Mouse (Mus musculus) heart, postnatal 0 days (tissue): Measurements from ENCODE around the gene Spata1. TPM values are rescaled to one million over a fixed set of nuclear protein-coding genes. Genes with fewer than 3 reads are reported as not detected.

Experiments
- ATAC-seq: fragments of 200-750 bp; cut with Nextera tagmentation; 2 replicates; pipeline ENCODE4 v1.8.0; 2017; ENCODE audit warnings: low read depth, moderate number of reproducible peaks, moderate library complexity; ENCODE audit not compliant: insufficient read depth
- DNase-seq: peaks from one replicate; pipeline ENCODE4 v3.0.0-alpha.2; 2016; ENCODE audit warnings: low spot score
- H3K27ac ChIP-seq: fragments of 300-500 bp; sonication (generic); 2 replicates; pipeline ENCODE4 v1.5.1; 2014; ENCODE audit warnings: low read depth, mild to moderate bottlenecking
- H3K27me3 ChIP-seq: fragments of 300-500 bp; sonication (generic); 2 replicates; pipeline ENCODE4 v1.6.1; 2014; ENCODE audit warnings: low read length, mixed read lengths; ENCODE audit not compliant: control insufficient read depth, insufficient read depth
- H3K36me3 ChIP-seq: fragments of 300-500 bp; sonication (generic); replicated peaks from 2 replicates; pipeline ENCODE4 v1.6.1; 2014; ENCODE audit warnings: low read length, mixed read lengths; ENCODE audit not compliant: control insufficient read depth, insufficient read depth
- H3K4me1 ChIP-seq: fragments of 300-500 bp; sonication (generic); 2 replicates; pipeline ENCODE4 v1.6.1; 2014; ENCODE audit warnings: antibody characterized with exemption; ENCODE audit not compliant: control insufficient read depth, insufficient read depth
- H3K4me2 ChIP-seq: fragments of 300-500 bp; sonication (generic); 2 replicates; pipeline ENCODE4 v1.6.1; 2014; ENCODE audit warnings: low read depth, mild to moderate bottlenecking, low read length, moderate library complexity
- H3K4me3 ChIP-seq: fragments of 300-500 bp; sonication (generic); 2 replicates; pipeline ENCODE4 v1.5.1; 2014; ENCODE audit warnings: low read depth, low read length
- H3K9ac ChIP-seq: fragments of 300-500 bp; sonication (generic); replicated peaks from 2 replicates; pipeline ENCODE4 v1.6.1; 2014; ENCODE audit warnings: low read depth, low read length, mixed read lengths
- H3K9me3 ChIP-seq: fragments of 300-500 bp; sonication (generic); replicated peaks from 2 replicates; pipeline ENCODE4 v1.6.1; 2016; ENCODE audit warnings: low read length; ENCODE audit not compliant: control insufficient read depth
- CTCF ChIP-seq: IDR thresholded peaks from 2 replicates; pipeline ENCODE4 v1.5.1; 2016; ENCODE audit warnings: antibody characterized with exemption, control low read depth, low read depth
- EP300 ChIP-seq: IDR thresholded peaks from 2 replicates; pipeline ENCODE4 v1.6.1; 2016; ENCODE audit warnings: antibody characterized with exemption, low read depth
- WGBS: fragments of 180-500 bp; shearing (Covaris S2); extraction: QIAGEN DNeasy Blood & Tissue Kit; methylation state at CpG from one replicate; pipeline ENCODE4 v1.1.7; 2014; 5-methylcytosine and 5-hydroxymethylcytosine counted together
- polyA plus RNA-seq: library from polyadenylated mRNA; unstranded; fragments of >200 nt; fragmentation: Nextera tagmentation; extraction: Ambion mirVana; gene quantifications from 2 replicates; pipeline ENCODE4 v1.2.1, GENCODE M21; 2015
- total RNA-seq: library from RNA; depleted of rRNA; stranded (reverse); fragments of >200 nt; gene quantifications from 2 replicates; pipeline ENCODE4 v1.2.3, GENCODE M21; 2014; ENCODE audit warnings: low replicate concordance; rRNA removed

Spata1 gene
- total RNA-seq (0.23 and 0.81 TPM in 2 replicates), polyA plus RNA-seq (4.1 and 4.4 TPM in 2 replicates)

- Histone ChIP-seq H3K27ac (peak within 1 kb of the TSS; percentile 93), H3K4me3 (peak within 1 kb of the TSS; percentile 91)
- WGBS: under 1% methylated on average over 69 of the region's 88 CpGs
Measured at GRCm38 (mm10) chr3:146499431-146500002, at the start of gene Spata1, which contains the start of gene Gng5. TSS of gene Spata1 (minus strand) at chr3:146499753. TSS of gene Gng5 (plus strand) at chr3:146499807.

GRCm38 (mm10) chr3:146543632-146544031 is 44.1 kb upstream of the Spata1 start:
- Histone ChIP-seq H3K9ac (no peak overlapping the region), H3K36me3 (no peaks in the 10 kb centered on the region), H3K4me2 (no peak overlapping the region), H3K4me3 (no peak overlapping the region), H3K27me3 (no peaks in the 10 kb centered on the region), H3K4me1 (no peaks in the 10 kb centered on the region), H3K27ac (no peak overlapping the region), H3K9me3 (no peaks in the 10 kb centered on the region)
- ATAC-seq: no peak
- 14% methylated on average over 1 of the region's 1 CpGs for whole genome bisulfite sequencing
- no peak for DNase-seq
- no peak for TF ChIP-seq CTCF
- no peak for TF ChIP-seq EP300

More at GRCm38 (mm10) chr3:146499431-146500002, at the start of gene Spata1, which contains the start of gene Gng5:
- Histone ChIP-seq H3K9me3 (no peaks in the 10 kb centered on the region), H3K4me1 (peaks cover 19% of the 10 kb centered on the region), H3K4me2 (peak within 1 kb of the TSS; percentile 86), H3K36me3 (peaks cover 8% of the 10 kb centered on the region), H3K27me3 (no peaks in the 10 kb centered on the region), H3K9ac (peak within 1 kb of the TSS; percentile 94)
- TF ChIP-seq CTCF (no peak), EP300 (no peak)
- ATAC-seq (peak; percentile 94), DNase-seq (peak; percentile 89)

- DNase-seq (no peak), ATAC-seq (no peak)
- H3K9me3 ChIP-seq: no peaks in the 10 kb centered on the region
- H3K27me3 ChIP-seq: no peaks in the 10 kb centered on the region
- no peaks in the 10 kb centered on the region for H3K36me3 ChIP-seq
- WGBS: 57% methylated on average over 4 of the region's 4 CpGs
- no peak overlapping the region for H3K4me3 ChIP-seq
- H3K27ac ChIP-seq: no peak overlapping the region
- H3K4me2 ChIP-seq: no peak overlapping the region
- no peaks in the 10 kb centered on the region for H3K4me1 ChIP-seq
- no peak for TF ChIP-seq EP300
- no peak for TF ChIP-seq CTCF
- no peak overlapping the region for H3K9ac ChIP-seq
Measured at GRCm38 (mm10) chr3:146540521-146541273, 41.1 kb upstream of the Spata1 start.

- WGBS: 60% methylated on average over 6 of the region's 6 CpGs
- DNase-seq: no peak
- H3K9ac ChIP-seq: no peak overlapping the region
Measured at GRCm38 (mm10) chr3:146534986-146535385, 35.4 kb upstream of the Spata1 start.

GRCm38 (mm10) chr3:146528335-146528734 is 28.8 kb upstream of the Spata1 start:
- no peak for ATAC-seq
- no peak for DNase-seq
- TF ChIP-seq EP300 (no peak), CTCF (no peak)
- Histone ChIP-seq H3K27ac (no peak overlapping the region), H3K27me3 (no peaks in the 10 kb centered on the region), H3K4me1 (no peaks in the 10 kb centered on the region), H3K9ac (no peak overlapping the region), H3K4me2 (no peak overlapping the region), H3K9me3 (no peaks in the 10 kb centered on the region), H3K4me3 (no peak overlapping the region), H3K36me3 (no peaks in the 10 kb centered on the region)
- 32% methylated on average over 2 of the region's 2 CpGs for WGBS

More at GRCm38 (mm10) chr3:146534986-146535385, 35.4 kb upstream of the Spata1 start:
- no peak overlapping the region for H3K4me3 ChIP-seq
- H3K27me3 ChIP-seq: no peaks in the 10 kb centered on the region
- ATAC-seq: no peak
- H3K36me3 ChIP-seq: no peaks in the 10 kb centered on the region
- H3K9me3 ChIP-seq: no peaks in the 10 kb centered on the region
- no peak overlapping the region for H3K27ac ChIP-seq
- no peak for TF ChIP-seq CTCF
- no peak for TF ChIP-seq EP300
- no peak overlapping the region for H3K4me2 ChIP-seq
- H3K4me1 ChIP-seq: no peaks in the 10 kb centered on the region
